In genomic region chr12:108275920-108276822, GRCm38 (mm10) we compare ENCODE assay signal across 8 mouse cellular contexts. TPM values are rescaled to one million over a fixed set of nuclear protein-coding genes. Genes with fewer than 3 reads are reported as not detected.
DNase-seq lines count a peak whose midpoint lies in the region; ATAC-seq and TF ChIP-seq lines count a peak whose summit lies in the region.

No protein-coding gene starts in this region.

- no peak for TF ChIP-seq CTCF in forebrain, postnatal 0 days (IDR thresholded peaks at IDR 0.05; ENCODE audit: low read depth)

- H3K4me2 ChIP-seq in forebrain, postnatal 0 days (ENCODE audit: low read depth): peak overlapping the region; percentile 91
- peak overlapping the region; percentile 84 for H3K4me2 ChIP-seq in intestine, embryonic 16.5 days (ENCODE audit: low read depth, low read length)
- H3K4me2 ChIP-seq in limb, embryonic 13.5 days (replicated peaks): peak overlapping the region; percentile 99
- H3K4me2 ChIP-seq in midbrain, embryonic 14.5 days (ENCODE audit: low read length): peak overlapping the region; percentile 98

- peaks cover 38% of the 10 kb centered on the region for H3K4me1 ChIP-seq in forebrain, postnatal 0 days (ENCODE audit: insufficient read depth)
- H3K4me1 ChIP-seq in intestine, embryonic 16.5 days (ENCODE audit: control insufficient read depth, insufficient read depth, low read length): peaks cover 46% of the 10 kb centered on the region
- peaks cover 66% of the 10 kb centered on the region for H3K4me1 ChIP-seq in limb, embryonic 13.5 days
- peaks cover 55% of the 10 kb centered on the region for H3K4me1 ChIP-seq in midbrain, embryonic 14.5 days (ENCODE audit: control insufficient read depth, insufficient read depth, low read length)

- H3K9ac ChIP-seq in forebrain, postnatal 0 days: peak overlapping the region; percentile 71
- H3K9ac ChIP-seq in intestine, embryonic 16.5 days (ENCODE audit: low read depth, low read length): peak overlapping the region; percentile 78
- H3K9ac ChIP-seq in limb, embryonic 13.5 days: peak overlapping the region; percentile 75
- peak overlapping the region; percentile 90 for H3K9ac ChIP-seq in midbrain, embryonic 14.5 days (replicated peaks; ENCODE audit: low read length)

- no peaks in the 10 kb centered on the region for H3K9me3 ChIP-seq in forebrain, postnatal 0 days (ENCODE audit: low read length)
- H3K9me3 ChIP-seq in intestine, embryonic 16.5 days (ENCODE audit: control insufficient read depth, low read length): no peaks in the 10 kb centered on the region
- no peaks in the 10 kb centered on the region for H3K9me3 ChIP-seq in limb, embryonic 13.5 days
- no peaks in the 10 kb centered on the region for H3K9me3 ChIP-seq in midbrain, embryonic 14.5 days (ENCODE audit: control insufficient read depth, low read length)

- 1% methylated on average over 46 of the region's 47 CpGs for WGBS in forebrain, postnatal 0 days
- 1% methylated on average over 46 of the region's 47 CpGs for WGBS in intestine, embryonic 16.5 days
- WGBS in limb, embryonic 13.5 days: 0% methylated on average over 45 of the region's 47 CpGs
- under 1% methylated on average over 47 of the region's 47 CpGs for WGBS in midbrain, embryonic 14.5 days

- no peaks in the 10 kb centered on the region for H3K27me3 ChIP-seq in forebrain, postnatal 0 days (ENCODE audit: insufficient read depth, low read length)
- H3K27me3 ChIP-seq in intestine, embryonic 16.5 days (replicated peaks; ENCODE audit: control insufficient read depth, insufficient read depth, low read length): no peaks in the 10 kb centered on the region
- no peaks in the 10 kb centered on the region for H3K27me3 ChIP-seq in limb, embryonic 13.5 days
- H3K27me3 ChIP-seq in midbrain, embryonic 14.5 days (ENCODE audit: control insufficient read depth, insufficient read depth, low read length): no peaks in the 10 kb centered on the region

- ATAC-seq in CD4-positive, CD25-positive, alpha-beta regulatory T cell, adult 4 months: no peak
- ATAC-seq in forebrain, postnatal 0 days: peak; percentile 16
- peak; percentile 26 for ATAC-seq in intestine, embryonic 16.5 days
- peak; percentile 29 for ATAC-seq in limb, embryonic 13.5 days (ENCODE audit: low FRiP score, low read depth)
- no peak for ATAC-seq in midbrain, embryonic 14.5 days (ENCODE audit: low FRiP score, low TSS enrichment)

- H3K4me3 ChIP-seq in forebrain, postnatal 0 days (ENCODE audit: low read depth, low read length): peak overlapping the region; percentile 82
- H3K4me3 ChIP-seq in intestine, embryonic 16.5 days (ENCODE audit: low read length): peak overlapping the region; percentile 83
- peak overlapping the region; percentile 82 for H3K4me3 ChIP-seq in limb, embryonic 13.5 days
- peak overlapping the region; percentile 83 for H3K4me3 ChIP-seq in midbrain, embryonic 14.5 days (replicated peaks; ENCODE audit: low read depth, low read length)

- H3K27ac ChIP-seq in forebrain, postnatal 0 days (ENCODE audit: low read depth, low read length): peak overlapping the region; percentile 93
- H3K27ac ChIP-seq in intestine, embryonic 16.5 days (ENCODE audit: low read length): peak overlapping the region; percentile 53
- H3K27ac ChIP-seq in limb, embryonic 13.5 days: peak overlapping the region; percentile 85
- H3K27ac ChIP-seq in midbrain, embryonic 14.5 days (replicated peaks; ENCODE audit: low read depth, low read length): peak overlapping the region; percentile 98

- H3K36me3 ChIP-seq in forebrain, postnatal 0 days (ENCODE audit: insufficient read depth): no peaks in the 10 kb centered on the region
- peaks cover 3% of the 10 kb centered on the region; the same call in 1 of the 2 replicates for H3K36me3 ChIP-seq in intestine, embryonic 16.5 days (ENCODE audit: control insufficient read depth, insufficient read depth, low read length)
- no peaks in the 10 kb centered on the region for H3K36me3 ChIP-seq in limb, embryonic 13.5 days
- H3K36me3 ChIP-seq in midbrain, embryonic 14.5 days (ENCODE audit: control insufficient read depth, insufficient read depth, low read length): no peaks in the 10 kb centered on the region

- peak; percentile 56 for DNase-seq in CD4-positive, CD25-positive, alpha-beta regulatory T cell, adult 2 months (ENCODE audit: low read depth, low spot score)
- DNase-seq in cerebellum, adult 11-12 months: peak; percentile 84
- peak; percentile 83 for DNase-seq in forebrain, postnatal 0 days
- DNase-seq in midbrain, embryonic 14.5 days: peak; percentile 88
- DNase-seq in testis, postnatal 10 days (ENCODE audit: low spot score): peak; percentile 64

RNA-seq across cellular contexts. Expression of gene Ccdc85c, which starts 0.9 kb away (rescaled TPM):
- polyA plus RNA-seq in CD4-positive, CD25-positive, alpha-beta regulatory T cell, adult 4 months (2017; shearing (Covaris generic)): under 1 TPM; 0.27 to 0.46 TPM
- total RNA-seq in forebrain, postnatal 0 days (2014; rRNA removed): 66.1 and 68.0 TPM in 2 replicates
- polyA plus RNA-seq in forebrain, postnatal 0 days (2015; fragmentation: Nextera tagmentation; extraction: Ambion mirVana): 15.5 and 16.2 TPM in 2 replicates
- polyA plus RNA-seq in intestine, embryonic 16.5 days (2015; fragmentation: Nextera tagmentation; extraction: Ambion mirVana): 4.8 and 7.1 TPM in 2 replicates
- 6.6 and 6.9 TPM in 2 replicates for polyA plus RNA-seq in limb, embryonic 13.5 days (2015; fragmentation: Nextera tagmentation; extraction: Ambion mirVana)
- polyA plus RNA-seq in midbrain, embryonic 14.5 days (2014; fragmentation: Nextera tagmentation; extraction: Ambion mirVana): 20.9 and 22.3 TPM in 2 replicates

RNA-seq across cellular contexts. Expression of gene Hhipl1, which starts 29.9 kb away (rescaled TPM):
- polyA plus RNA-seq in CD4-positive, CD25-positive, alpha-beta regulatory T cell, adult 4 months (2017; shearing (Covaris generic)): not detected
- 3.9 and 5.2 TPM in 2 replicates for total RNA-seq in forebrain, postnatal 0 days (2014; rRNA removed)
- 1.1 and 1.5 TPM in 2 replicates for polyA plus RNA-seq in forebrain, postnatal 0 days (2015; fragmentation: Nextera tagmentation; extraction: Ambion mirVana)
- 0.43 and 0.53 TPM in 2 replicates for polyA plus RNA-seq in intestine, embryonic 16.5 days (2015; fragmentation: Nextera tagmentation; extraction: Ambion mirVana)
- polyA plus RNA-seq in limb, embryonic 13.5 days (2015; fragmentation: Nextera tagmentation; extraction: Ambion mirVana): 0.83 and 1.1 TPM in 2 replicates
- 1.3 and 1.6 TPM in 2 replicates for polyA plus RNA-seq in midbrain, embryonic 14.5 days (2014; fragmentation: Nextera tagmentation; extraction: Ambion mirVana)

RNA-seq across cellular contexts. Expression of gene Cyp46a1, which starts 58.0 kb away (rescaled TPM):
- polyA plus RNA-seq in CD4-positive, CD25-positive, alpha-beta regulatory T cell, adult 4 months (2017; shearing (Covaris generic)): not detected
- total RNA-seq in forebrain, postnatal 0 days (2014; rRNA removed): 30.4 and 34.9 TPM in 2 replicates
- 41.8 and 49.6 TPM in 2 replicates for polyA plus RNA-seq in forebrain, postnatal 0 days (2015; fragmentation: Nextera tagmentation; extraction: Ambion mirVana)
- 3.8 and 4.6 TPM in 2 replicates for polyA plus RNA-seq in intestine, embryonic 16.5 days (2015; fragmentation: Nextera tagmentation; extraction: Ambion mirVana)
- polyA plus RNA-seq in limb, embryonic 13.5 days (2015; fragmentation: Nextera tagmentation; extraction: Ambion mirVana): 7.2 and 8.8 TPM in 2 replicates
- 12.4 and 14.3 TPM in 2 replicates for polyA plus RNA-seq in midbrain, embryonic 14.5 days (2014; fragmentation: Nextera tagmentation; extraction: Ambion mirVana)

Comparison
In these comparisons a context has a peak if more than half of its experiments do, and no peak if none do; other contexts are left out.
1. ATAC-seq: peak in forebrain, postnatal 0 days (single experiment), intestine, embryonic 16.5 days (single experiment) and limb, embryonic 13.5 days (single experiment); none in CD4-positive, CD25-positive, alpha-beta regulatory T cell, adult 4 months (single experiment) and midbrain, embryonic 14.5 days (single experiment).
2. Peak in every context shown above with its lines, with median percentiles within 50 percentile points of each other: DNase-seq, H3K27ac ChIP-seq, H3K4me2 ChIP-seq, H3K4me3 ChIP-seq and H3K9ac ChIP-seq.